In genomic region chr11:98937410-98937913, GRCm38 (mm10) we compare ENCODE assay signal across 8 mouse cellular contexts. TPM values are rescaled to one million over a fixed set of nuclear protein-coding genes. Genes with fewer than 3 reads are reported as not detected.
A peak's percentile ranks its signal among the peaks of the same experiment; 100 is the strongest.
DNase-seq lines count a peak whose midpoint lies in the region; ATAC-seq lines count a peak whose summit lies in the region.

No protein-coding gene starts in this region.

- 0 out of 2 replicates have a peak overlapping the region, but pooled peaks have one; percentile 21 for H3K27ac ChIP-seq in forebrain, embryonic 13.5 days
- peak overlapping the region; percentile 96 for H3K27ac ChIP-seq in limb, embryonic 12.5 days
- peak overlapping the region; percentile 31; the same call in 1 of the 2 replicates for H3K27ac ChIP-seq in midbrain, embryonic 12.5 days (replicated peaks)

- no peak for ATAC-seq in cerebellum, adult (ENCODE audit: insufficient number of reproducible peaks, low FRiP score, low TSS enrichment)
- ATAC-seq in forebrain, embryonic 13.5 days: peak; percentile 90
- ATAC-seq in limb, embryonic 12.5 days (ENCODE audit: insufficient number of reproducible peaks, insufficient read depth, low FRiP score, low TSS enrichment, low read depth): peak; percentile 83
- ATAC-seq in midbrain, embryonic 12.5 days (ENCODE audit: low FRiP score, low read depth): peak; percentile 88

- WGBS in forebrain, embryonic 13.5 days: under 1% methylated on average over 36 of the region's 38 CpGs
- 2% methylated on average over 36 of the region's 38 CpGs for WGBS in limb, embryonic 12.5 days
- under 1% methylated on average over 35 of the region's 38 CpGs for WGBS in midbrain, embryonic 12.5 days

- DNase-seq in cerebellum, adult 11 months: peak; percentile 71
- peak; percentile 53 for DNase-seq in c-Kit-positive CD71-positive TER-119-positive erythroid progenitor cells, embryonic 14.5 days (ENCODE audit: low spot score)
- DNase-seq in heart, postnatal 4 days: peak; percentile 92
- peak; percentile 59 for DNase-seq in spleen, adult 12 weeks (ENCODE audit: low spot score)

- peaks cover 74% of the 10 kb centered on the region for H3K4me1 ChIP-seq in forebrain, embryonic 13.5 days
- peaks cover 90% of the 10 kb centered on the region for H3K4me1 ChIP-seq in limb, embryonic 12.5 days (replicated peaks)
- peaks cover 70% of the 10 kb centered on the region for H3K4me1 ChIP-seq in midbrain, embryonic 12.5 days

- H3K4me3 ChIP-seq in forebrain, embryonic 13.5 days: peak overlapping the region; percentile 52
- peak overlapping the region; percentile 75 for H3K4me3 ChIP-seq in limb, embryonic 12.5 days (replicated peaks)
- peak overlapping the region; percentile 59 for H3K4me3 ChIP-seq in midbrain, embryonic 12.5 days

- H3K27me3 ChIP-seq in forebrain, embryonic 13.5 days: peaks cover 19% of the 10 kb centered on the region
- H3K27me3 ChIP-seq in limb, embryonic 12.5 days: no peaks in the 10 kb centered on the region
- H3K27me3 ChIP-seq in midbrain, embryonic 12.5 days: peaks cover 66% of the 10 kb centered on the region

- peak overlapping the region; percentile 90 for H3K4me2 ChIP-seq in forebrain, embryonic 13.5 days
- peak overlapping the region; percentile 90 for H3K4me2 ChIP-seq in limb, embryonic 12.5 days
- H3K4me2 ChIP-seq in midbrain, embryonic 12.5 days (replicated peaks): peak overlapping the region; percentile 92

- peak overlapping the region; percentile 66 for H3K9ac ChIP-seq in forebrain, embryonic 13.5 days
- peak overlapping the region; percentile 88 for H3K9ac ChIP-seq in limb, embryonic 12.5 days (replicated peaks)
- H3K9ac ChIP-seq in midbrain, embryonic 12.5 days (replicated peaks): peak overlapping the region; percentile 62

- no peaks in the 10 kb centered on the region for H3K36me3 ChIP-seq in forebrain, embryonic 13.5 days (ENCODE audit: poor library complexity, severe bottlenecking)
- H3K36me3 ChIP-seq in limb, embryonic 12.5 days: peaks cover 5% of the 10 kb centered on the region; the same call in 1 of the 2 replicates
- H3K36me3 ChIP-seq in midbrain, embryonic 12.5 days: no peaks in the 10 kb centered on the region

- no peaks in the 10 kb centered on the region for H3K9me3 ChIP-seq in forebrain, embryonic 13.5 days (replicated peaks)
- no peaks in the 10 kb centered on the region for H3K9me3 ChIP-seq in limb, embryonic 12.5 days
- H3K9me3 ChIP-seq in midbrain, embryonic 12.5 days: no peaks in the 10 kb centered on the region

RNA-seq across cellular contexts. Expression of gene Rara, which starts 9.8 kb away (rescaled TPM):
- 8.7 and 10.2 TPM in 2 replicates for polyA plus RNA-seq in forebrain, embryonic 13.5 days (2015; fragmentation: Nextera tagmentation; extraction: Ambion mirVana)
- 10 to 100 TPM; 34.6 to 38.1 TPM for total RNA-seq in heart, postnatal 4 days (2021)
- 47.1 TPM in 2 replicates for polyA plus RNA-seq in limb, embryonic 12.5 days (2016; fragmentation: Nextera tagmentation; extraction: Ambion mirVana)
- 15.5 and 17.3 TPM in 2 replicates for polyA plus RNA-seq in midbrain, embryonic 12.5 days (2016; fragmentation: Nextera tagmentation; extraction: Ambion mirVana)

RNA-seq across cellular contexts. Expression of gene Cdc6, which starts 29.9 kb away (rescaled TPM):
- polyA plus RNA-seq in forebrain, embryonic 13.5 days (2015; fragmentation: Nextera tagmentation; extraction: Ambion mirVana): 23.0 and 26.9 TPM in 2 replicates
- total RNA-seq in heart, postnatal 4 days (2021): 10 to 100 TPM in 1 of 2 experiments, 1 to 10 TPM in 1; 9.8 to 10.2 TPM
- 44.8 and 48.5 TPM in 2 replicates for polyA plus RNA-seq in limb, embryonic 12.5 days (2016; fragmentation: Nextera tagmentation; extraction: Ambion mirVana)
- polyA plus RNA-seq in midbrain, embryonic 12.5 days (2016; fragmentation: Nextera tagmentation; extraction: Ambion mirVana): 28.3 and 29.0 TPM in 2 replicates

RNA-seq across cellular contexts. Expression of gene Gjd3, which starts 45.4 kb away (rescaled TPM):
- polyA plus RNA-seq in forebrain, embryonic 13.5 days (2015; fragmentation: Nextera tagmentation; extraction: Ambion mirVana): 0.21 TPM in 1 of 2 replicates, not detected in the other
- 1 to 10 TPM; 2.0 to 2.5 TPM for total RNA-seq in heart, postnatal 4 days (2021)
- polyA plus RNA-seq in limb, embryonic 12.5 days (2016; fragmentation: Nextera tagmentation; extraction: Ambion mirVana): 0.51 TPM in 1 of 2 replicates, not detected in the other
- polyA plus RNA-seq in midbrain, embryonic 12.5 days (2016; fragmentation: Nextera tagmentation; extraction: Ambion mirVana): 0.67 and 0.80 TPM in 2 replicates

Comparison
In these comparisons a context has a peak if more than half of its experiments do, and no peak if none do; other contexts are left out.
1. H3K27ac ChIP-seq: peak in every context shown above with its lines; median percentile 96 in limb, embryonic 12.5 days; 31 in midbrain, embryonic 12.5 days; 21 in forebrain, embryonic 13.5 days.